Mouse (Mus musculus): ENCODE data around the gene Gpr156.
"Not testable (repeated sequence)": the region's sequence is repeated elsewhere in the genome, so short reads cannot be mapped to it uniquely, and the experiment has no call there.

Gene Gpr156

DNA sequence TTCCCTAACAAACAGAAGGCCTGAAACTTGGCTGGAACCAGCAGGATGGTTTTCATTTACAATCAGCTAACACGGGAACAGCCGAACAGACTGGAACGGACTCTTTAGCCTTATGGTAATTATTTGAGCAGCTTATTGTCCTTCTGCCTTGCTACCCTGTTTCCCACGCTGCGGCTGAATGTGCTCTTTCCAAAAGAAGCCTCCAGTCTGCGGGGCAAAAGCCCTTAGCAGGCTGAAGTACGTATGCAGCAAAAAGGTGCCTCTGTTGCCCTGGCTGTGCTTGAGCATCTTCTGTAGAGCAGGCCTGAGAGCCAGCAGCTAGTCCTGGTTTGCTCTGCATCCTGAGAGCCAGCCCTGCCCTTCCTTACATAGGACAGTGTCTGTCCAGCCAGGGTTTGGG, 83.9 kb downstream of the Gpr156 start:
- no peak for DNase-seq (ENCODE audit: low spot score)

DNA sequence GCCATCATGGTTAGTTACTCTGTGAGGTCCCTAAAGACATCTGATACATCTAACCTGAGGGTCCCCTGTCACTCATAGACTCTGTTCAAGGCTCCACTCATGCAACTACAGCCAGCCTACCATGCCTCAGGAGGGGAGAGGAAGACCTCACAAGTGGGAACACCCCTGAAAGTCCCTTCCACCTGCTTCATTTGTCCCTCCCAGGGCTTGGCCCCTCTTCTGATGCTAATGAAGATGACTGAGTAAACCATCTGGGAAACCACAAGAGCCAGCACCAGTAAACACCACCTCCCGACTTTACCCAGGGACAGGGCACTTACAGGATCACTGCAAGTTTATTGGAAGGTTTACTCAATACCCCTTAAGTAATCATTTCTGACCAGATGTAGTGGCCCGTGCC, 85.5 kb downstream of the Gpr156 start:
- DNase-seq (ENCODE audit: low spot score) = no peak

- DNase-seq (ENCODE audit: low spot score) = no peak
Observed at GRCm38 (mm10) chr16:38002485-38002884, 86.2 kb downstream of the Gpr156 start.

GRCm38 (mm10) chr16:38004486-38005020, 88.3 kb downstream of the Gpr156 start:
- no peak for DNase-seq (ENCODE audit: low spot score)

GRCm38 (mm10) chr16:38005471-38005870, 89.2 kb downstream of the Gpr156 start:
- DNase-seq (ENCODE audit: low spot score) = no peak

DNA sequence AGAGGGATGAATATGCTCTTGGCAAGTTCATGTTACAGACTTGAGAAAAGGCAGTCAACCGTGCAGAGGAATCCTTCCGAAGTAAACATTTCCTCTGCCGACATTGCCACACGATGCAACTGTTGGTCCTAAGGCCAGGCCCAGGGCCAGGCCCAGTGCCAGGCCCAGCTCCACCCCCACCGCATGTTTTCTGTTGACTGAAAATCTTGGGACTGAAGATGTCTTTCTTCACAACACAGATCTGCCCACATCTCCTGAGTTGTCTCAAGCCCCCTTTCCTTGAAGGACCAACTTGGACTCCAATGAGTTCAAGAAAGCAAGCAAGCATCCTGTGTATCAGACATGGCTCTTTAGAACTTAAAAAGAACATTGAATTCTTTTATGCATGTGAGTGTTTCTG, 92.1 kb downstream of the Gpr156 start:
- no peak for DNase-seq (ENCODE audit: low spot score)

DNA sequence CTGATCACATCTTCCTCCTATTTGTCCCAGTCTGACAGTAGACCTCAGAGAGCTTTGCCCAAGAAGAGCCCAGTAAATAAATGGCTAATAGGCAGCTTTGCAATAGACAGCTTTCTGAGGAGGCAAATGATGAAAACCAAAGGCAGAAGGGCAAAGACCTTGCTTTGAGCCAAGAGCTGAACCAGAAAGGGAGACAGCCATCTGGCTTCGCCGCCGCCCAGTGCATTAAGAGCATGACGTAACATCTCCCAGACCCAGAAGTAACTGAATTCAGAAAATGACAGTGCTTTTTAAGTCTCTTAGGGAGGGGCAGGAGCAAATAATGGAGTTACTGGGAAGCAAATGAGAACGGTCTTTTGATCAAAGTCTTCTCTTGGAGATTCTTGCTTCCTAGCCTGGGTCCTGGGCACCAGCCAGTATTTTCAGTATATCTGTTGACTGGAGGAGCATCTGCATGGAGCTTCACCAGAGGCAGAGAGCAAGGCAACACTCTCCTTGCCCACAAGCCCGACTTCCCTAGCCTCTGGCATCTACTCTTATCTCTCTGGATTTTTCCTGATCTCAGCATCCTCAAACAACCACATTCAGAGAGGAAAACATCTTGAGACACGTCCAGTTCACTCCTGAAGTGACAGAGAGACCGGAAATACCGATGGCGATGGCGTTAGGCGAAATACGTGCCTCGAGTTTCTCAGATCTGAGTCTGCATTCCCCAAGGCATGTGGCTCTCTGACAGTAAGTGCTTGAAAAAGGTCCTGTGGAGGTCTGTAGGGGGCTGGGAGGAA, 92.9 kb downstream of the Gpr156 start:
- no peak for DNase-seq (ENCODE audit: low spot score)

- DNase-seq (ENCODE audit: low spot score) = no peak
Observed at GRCm38 (mm10) chr16:38011486-38011885, 95.2 kb downstream of the Gpr156 start.

DNA sequence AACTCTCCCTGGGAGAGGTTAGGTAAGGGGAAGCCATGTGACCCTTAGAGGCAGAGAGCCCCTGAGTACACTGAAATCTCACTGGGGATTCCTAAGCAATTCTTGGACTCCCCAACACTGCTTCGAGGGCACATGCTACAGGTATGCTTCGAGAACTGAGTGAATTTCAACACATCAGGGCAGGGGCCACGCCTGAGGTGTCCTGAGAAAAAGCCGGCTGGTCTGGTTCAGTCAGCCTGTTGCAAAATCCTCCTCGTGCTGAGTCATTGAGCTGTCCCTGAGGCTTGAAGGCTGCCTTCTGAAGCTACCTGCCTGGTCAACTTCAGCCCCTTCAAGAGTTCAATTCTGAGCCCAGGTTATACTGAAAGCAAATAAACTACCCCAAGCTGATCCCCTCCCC, 96.1 kb downstream of the Gpr156 start:
- DNase-seq (ENCODE audit: low spot score) = peak; percentile 51

DNA sequence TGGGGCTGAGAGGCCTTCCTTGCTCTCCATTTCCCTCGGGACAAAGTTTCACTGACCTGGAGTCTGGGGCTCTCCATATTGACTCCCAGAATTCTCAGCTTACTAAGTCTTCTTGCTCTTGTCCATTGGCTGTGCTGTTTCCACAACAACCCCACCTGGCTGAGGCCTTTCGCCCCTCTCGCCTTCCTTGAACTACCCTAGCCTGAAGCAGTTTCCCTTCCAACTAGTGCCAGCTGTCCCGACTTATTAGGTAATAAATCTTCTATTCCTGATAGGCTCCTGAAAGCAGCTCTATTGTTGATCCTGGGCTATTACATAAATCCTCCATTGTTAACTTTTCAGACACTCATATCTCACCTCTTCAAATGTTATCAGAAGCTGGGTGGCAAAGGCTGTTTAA, 96.6 kb downstream of the Gpr156 start:
- no peak for DNase-seq (ENCODE audit: low spot score)

- DNase-seq (ENCODE audit: low spot score) = no peak
Observed at GRCm38 (mm10) chr16:38014951-38015350, 98.7 kb downstream of the Gpr156 start.

GRCm38 (mm10) chr16:38016928-38017524, 100.7 kb downstream of the Gpr156 start:
- DNase-seq (ENCODE audit: low spot score) = no peak

DNA sequence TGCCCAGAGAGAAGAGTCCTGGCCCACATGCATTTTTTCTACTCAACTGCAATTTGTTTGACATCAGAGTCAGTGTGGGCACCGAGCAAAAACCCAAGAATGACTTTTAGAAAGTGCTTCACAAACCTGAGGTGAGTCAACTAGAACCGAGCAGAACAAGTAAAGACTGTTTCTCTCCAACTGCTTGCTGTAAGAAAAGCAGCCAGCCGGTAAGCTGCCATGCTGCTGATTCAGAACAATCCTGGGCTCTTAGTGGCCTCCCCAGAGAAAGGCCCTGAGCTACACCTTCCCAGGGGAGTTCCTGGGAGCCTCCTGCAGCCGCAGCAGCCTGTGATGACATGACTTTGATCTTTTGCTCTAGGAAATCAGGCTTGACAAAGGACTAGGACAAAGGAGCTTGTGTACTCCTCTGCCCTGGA, 101.7 kb downstream of the Gpr156 start:
- no peak for DNase-seq (ENCODE audit: low spot score)

GRCm38 (mm10) chr16:38032644-38033043, 116.3 kb downstream of the Gpr156 start:
- DNase-seq (ENCODE audit: low spot score) = no peak

- no peak for DNase-seq (ENCODE audit: low spot score)
Observed at GRCm38 (mm10) chr16:38033071-38033470, 116.8 kb downstream of the Gpr156 start.

DNA sequence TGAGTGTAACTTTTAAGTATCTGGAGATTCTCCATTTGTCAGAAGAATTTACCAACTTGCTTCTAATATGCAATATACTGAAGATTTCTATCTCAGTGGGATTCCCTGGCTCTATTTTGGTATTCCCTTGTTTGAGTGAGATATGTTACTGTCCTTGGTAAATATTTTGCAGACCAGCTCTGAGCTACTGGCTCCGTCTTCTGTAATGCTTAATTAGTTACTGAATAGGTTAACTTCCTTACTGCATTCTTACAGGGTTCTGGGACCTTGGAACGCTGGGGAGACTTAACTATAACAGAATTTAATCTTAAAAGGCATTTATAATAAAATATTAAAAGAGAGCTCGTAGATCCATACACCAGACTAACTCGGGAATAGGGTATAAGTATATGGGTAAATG, 121.8 kb downstream of the Gpr156 start:
- DNase-seq (ENCODE audit: low spot score) = not testable (repeated sequence)

- DNase-seq (ENCODE audit: low spot score) = no peak
Observed at GRCm38 (mm10) chr16:38042160-38042559, 125.9 kb downstream of the Gpr156 start.

DNA sequence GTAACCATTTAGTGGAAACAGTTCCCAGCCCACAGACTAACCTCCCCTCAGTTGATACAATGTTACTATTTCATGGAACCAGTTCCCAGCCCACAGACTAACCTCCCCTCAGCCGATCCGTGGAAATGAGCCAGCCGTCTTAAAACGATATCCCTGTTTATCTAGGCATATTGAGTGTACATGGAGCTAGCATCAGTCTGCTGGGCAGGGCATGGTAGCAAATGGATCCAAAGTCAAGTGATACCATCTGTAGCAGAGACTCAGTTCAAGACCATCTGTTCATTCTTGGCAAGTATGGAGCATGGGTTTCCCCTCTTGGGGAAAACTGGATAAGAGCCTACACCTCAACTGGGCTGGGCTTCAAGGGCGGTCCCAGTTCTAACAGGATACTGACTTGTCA, 128.3 kb downstream of the Gpr156 start:
- DNase-seq (ENCODE audit: low spot score) = no peak

GRCm38 (mm10) chr16:38047781-38048558, 131.7 kb downstream of the Gpr156 start:
- no peak for DNase-seq (ENCODE audit: low spot score)

Measured in adipocyte (in vitro differentiated cells).